Mouse (Mus musculus): ENCODE results near the gene Epas1.

- TF ChIP-seq CTCF (IDR thresholded peaks at IDR 0.05; ENCODE audit: low read depth, low read length) (no peak), POLR2A (IDR thresholded peaks at IDR 0.05; ENCODE audit: insufficient read depth, low read length) (no peak), EP300 (IDR thresholded peaks at IDR 0.05; ENCODE audit: insufficient read depth, low read depth, low read length) (no peak)
These were observed 27.3 kb downstream of the Epas1 start for GRCm38 (mm10) chr17:86780708-86781318.

Measured in ES-Bruce4 (cell line).